Mouse (Mus musculus) hindlimb bud, embryonic 11.5 days (tissue): ENCODE measurements at regions not wholly inside any gene's neighbourhood (a gene's known extent, or its start where the extent isn't known, plus 50 kb on each side); places are given as distances from the start of the nearest gene placed in this dataset.

Experiments
- DNase-seq: peaks from one replicate; pipeline ENCODE4 v3.0.0-alpha.2; 2012; ENCODE audit warnings: low read depth, low spot score; ENCODE audit errors: extremely low spot score

DNA sequence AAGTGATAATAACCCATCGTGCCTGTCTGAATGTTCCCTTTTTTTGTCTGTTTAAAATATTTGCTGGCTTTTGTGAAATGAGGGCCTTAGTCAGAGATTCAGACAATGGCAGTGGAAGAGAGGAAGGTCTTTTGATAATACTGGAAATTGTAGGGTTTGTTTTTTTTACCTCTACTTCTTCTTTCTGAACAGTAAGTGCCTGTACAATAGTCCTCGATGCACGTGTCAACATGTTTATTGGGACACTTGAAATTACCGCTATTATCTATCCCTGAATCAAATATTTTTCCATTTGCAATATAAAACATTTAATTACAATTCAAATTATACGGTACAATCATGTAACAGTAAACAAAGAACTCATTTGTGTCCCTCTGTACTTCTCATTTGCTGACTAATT is 733.5 kb downstream of the Fam19a2 start:
- no peak for DNase-seq

DNA sequence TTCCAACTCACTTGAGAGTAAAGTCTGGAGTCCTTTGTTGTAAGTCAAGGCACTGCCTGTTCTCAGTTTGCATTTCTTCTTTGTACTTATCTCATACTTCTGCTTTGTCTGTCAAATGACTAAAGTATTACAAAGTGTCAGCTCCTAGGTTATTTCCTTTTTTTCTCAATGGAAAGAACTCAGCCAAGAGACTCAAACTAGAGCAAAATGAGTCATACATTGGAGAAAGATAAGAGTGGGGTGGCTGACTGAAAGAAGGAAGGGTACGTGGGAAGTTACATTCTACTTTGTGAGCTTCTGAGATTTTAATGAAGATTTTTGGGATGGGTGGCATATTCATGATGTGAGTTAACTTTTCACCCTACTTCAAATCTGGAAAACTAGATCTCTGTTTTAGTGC is 735.2 kb downstream of the Fam19a2 start:
- DNase-seq = no peak

DNA sequence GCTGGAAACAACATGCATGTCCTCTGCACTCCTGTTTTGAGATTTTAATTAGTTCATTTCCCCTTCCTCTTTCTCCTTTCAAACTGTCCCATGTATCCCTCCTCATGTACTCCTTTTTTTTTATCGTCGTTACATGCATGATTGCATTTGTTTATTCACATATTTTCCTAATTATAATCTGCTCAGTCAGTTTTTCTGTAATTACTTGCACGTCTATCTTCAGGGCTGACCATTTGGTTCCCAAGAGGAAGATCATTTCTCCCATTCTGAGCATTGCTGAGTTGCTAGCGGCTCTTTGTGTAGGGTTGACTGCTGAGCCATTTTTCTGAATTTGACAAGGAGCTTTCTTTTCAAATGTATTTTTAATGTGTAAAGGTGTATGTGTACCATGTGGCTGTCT is 781.2 kb downstream of the Fam19a2 start:
- DNase-seq = no peak

DNA sequence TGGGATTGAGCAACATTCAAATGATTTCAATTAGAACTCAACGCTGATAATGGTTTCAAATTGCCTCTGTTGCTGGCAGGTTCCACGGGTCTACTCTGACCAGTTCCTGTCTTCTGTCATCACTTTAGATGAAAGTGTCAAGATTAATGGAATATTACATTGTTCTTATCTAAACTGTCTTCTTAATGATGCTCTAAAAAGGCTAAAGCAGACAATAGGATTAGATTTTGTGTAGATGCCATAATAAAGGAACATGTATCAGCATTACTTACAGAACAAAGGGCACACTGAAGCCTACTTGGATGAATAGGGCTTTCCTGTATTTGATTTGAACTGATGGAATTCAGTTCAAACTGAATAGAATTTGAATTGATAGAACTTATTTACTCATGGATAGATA is 782.0 kb downstream of the Fam19a2 start:
- DNase-seq = no peak

DNA sequence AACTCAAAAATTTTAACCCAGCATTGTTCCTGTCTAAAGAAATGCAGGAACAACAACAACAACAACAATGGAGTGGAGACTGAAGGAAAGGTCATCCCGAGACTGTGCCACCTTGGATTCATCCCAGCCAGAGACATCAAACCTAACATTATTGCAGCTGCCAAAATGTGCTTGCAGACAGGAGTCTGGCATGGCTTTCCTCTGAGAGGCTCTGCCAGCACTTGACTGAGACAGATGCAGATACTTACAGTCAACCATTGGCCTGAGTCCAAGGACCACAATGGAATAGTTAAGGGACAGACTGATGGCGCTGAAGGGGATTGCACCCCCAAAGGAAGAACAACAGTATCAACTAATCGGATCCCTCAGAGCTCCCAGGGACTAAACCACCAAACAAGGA is 819.0 kb downstream of the Fam19a2 start:
- DNase-seq = no peak

DNA sequence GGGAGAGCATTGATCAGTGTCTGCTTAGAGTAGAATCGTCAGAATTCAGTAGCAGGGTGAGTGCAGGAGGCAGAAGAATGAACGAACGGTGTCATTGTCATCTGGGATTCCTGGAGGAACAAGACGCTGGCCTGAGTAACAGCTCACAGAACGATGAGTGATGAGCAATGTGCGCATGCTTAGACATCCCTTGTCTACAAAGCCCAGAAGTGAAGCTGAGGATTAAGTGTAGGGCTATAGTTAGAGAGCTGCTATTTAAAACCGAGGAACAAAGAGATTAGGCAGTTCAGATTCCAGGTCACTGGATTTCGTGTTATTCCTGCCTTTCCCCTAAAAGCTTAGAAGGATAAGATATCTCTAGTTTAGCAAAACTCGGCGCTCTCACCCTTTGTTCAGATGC is 826.8 kb downstream of the Fam19a2 start:
- DNase-seq = no peak

DNA sequence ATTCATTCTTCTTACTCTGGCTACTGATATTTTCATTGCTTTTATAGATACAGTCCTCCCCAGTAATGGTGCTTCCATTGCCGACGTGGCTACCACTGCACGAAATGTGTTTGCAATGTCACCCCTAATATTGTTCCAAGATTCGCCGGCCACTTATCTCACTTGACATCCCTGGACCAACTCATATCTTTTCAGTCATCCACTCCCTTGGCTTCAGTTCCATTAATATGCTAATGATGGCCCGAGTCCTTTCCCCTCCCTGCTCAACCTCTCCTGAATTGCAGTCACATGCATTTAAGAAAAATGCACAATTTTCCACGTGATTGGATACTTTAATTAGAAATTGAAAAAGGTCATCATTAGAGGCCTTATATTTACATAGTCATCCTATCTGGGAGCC is 827.6 kb downstream of the Fam19a2 start:
- no peak for DNase-seq

DNA sequence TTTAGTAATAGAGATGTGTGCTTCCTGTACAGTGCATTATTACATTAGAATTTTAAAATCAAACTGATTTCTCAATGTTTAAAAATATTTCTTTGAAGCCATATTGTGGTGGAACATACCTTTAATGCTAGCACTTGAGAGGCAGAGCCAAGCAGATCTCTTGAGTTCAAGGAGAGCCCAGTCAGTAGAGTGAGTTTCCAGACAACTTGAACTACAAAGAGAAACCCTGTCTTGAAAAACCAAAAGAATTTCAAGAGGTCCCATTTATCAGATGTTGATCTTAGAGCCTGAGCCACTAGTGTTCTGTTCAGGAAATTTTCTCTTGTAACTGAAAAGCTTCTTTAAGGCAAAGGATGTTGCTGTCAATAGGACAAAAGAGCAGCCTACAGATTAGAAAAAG is 855.8 kb downstream of the Fam19a2 start:
- DNase-seq = no peak

DNA sequence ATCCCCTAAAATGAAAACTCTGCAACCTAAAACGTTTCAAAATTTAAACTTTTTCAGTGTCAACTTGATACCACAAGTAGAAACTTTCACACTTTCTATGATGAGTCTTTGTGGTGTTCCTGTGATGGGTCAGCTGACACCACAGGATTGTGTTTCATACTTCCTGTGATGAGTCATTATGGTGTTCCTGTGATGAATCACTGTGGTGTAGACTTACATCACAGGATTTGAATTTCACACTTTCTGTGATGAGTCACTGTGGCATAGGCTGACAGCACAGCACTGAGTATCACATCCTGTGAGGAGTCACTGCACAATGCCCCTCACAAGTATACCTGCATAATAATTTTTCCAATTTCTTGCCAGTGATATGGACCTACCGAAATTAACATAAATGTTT is 874.7 kb downstream of the Fam19a2 start:
- DNase-seq = no peak

DNA sequence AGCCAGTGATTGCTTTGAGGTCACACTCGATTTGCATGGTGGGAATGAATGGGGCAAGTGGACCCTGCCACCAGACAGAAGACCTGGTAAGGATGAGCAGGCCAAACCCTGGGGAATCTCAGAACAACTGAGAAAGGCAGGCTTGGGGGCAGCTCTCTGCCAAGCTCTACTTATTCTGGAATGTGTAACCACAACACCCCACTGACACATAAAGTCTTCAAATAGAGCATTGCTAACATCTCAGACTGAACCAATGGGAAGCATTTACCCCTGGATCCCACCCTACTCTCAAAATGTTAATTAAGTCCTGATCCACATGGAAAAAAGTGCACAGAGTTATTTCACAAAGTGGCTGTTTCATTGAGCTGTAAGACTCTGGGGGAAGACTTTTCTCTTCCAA is 878.5 kb downstream of the Fam19a2 start:
- DNase-seq = no peak

DNA sequence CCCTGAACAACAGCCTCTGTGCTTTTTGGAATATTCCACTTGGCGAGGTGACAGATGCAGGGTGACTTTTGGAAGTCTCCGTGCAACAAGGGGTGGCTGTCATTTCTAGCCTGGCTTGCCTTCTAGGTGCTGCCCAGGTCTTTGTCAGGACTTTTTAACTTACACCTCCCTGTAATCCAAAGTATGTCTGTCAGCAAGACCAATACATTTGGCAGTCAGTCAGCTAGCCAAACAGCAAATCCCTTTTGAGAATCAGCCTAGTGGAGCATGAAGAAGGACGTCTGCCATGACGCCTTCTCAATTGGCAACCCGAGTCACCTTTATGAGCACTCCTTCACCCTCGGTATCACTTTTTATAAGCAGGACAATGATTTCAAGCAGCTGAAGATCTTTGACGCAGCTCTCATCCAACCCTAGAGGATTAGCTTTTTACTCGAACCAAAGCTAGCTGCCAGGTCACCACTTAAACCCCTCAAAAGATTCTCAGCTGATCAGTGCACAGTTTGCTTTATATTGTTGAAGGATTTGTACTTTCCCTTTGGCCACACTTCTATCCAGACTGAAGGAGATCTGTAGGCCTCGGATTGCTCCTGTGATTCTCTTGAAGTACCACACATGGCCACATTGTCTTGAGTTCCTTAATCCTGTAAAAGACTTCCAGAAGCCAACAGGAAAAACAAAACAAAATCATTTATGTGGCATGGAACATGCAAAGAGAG is 883.1 kb downstream of the Fam19a2 start:
- no peak for DNase-seq

DNA sequence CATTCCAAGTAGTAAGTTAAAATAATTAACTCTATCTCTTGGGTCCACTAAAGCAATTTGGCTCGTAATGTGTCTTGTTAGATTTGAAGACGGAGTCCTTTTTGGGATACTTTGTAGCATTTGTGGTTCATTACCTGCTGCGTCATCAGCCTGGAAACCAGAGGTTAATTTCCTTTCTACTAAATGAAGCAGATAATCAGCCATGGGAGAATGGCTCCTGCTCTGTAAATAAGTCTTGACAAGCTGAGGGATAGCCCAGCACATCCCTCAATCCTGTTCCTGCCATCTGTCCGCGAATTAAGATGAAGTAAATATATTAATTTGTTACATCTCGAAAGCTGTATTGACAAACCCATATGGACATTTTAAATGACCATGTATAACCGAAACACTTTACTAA is 899.6 kb downstream of the Fam19a2 start:
- no peak for DNase-seq

DNA sequence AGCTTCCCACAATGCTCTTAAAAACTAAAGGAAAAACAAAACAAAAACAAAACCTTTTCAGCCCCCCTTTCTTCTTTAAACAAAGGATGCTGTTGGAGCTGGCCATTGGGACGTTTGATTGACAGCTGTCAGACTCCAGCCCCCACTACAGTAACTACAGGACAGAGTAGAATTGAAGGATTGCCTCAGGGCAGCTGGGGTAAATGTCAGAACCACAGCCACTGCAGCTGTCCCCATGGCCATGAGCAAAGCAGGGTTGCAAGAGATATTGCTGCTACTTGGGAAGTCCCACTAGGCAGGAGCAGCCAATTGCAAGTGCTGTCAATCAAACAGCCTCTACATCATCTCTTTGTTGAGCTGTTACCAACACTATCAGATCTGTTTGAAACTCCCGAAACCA is 911.8 kb downstream of the Fam19a2 start:
- DNase-seq = no peak

DNA sequence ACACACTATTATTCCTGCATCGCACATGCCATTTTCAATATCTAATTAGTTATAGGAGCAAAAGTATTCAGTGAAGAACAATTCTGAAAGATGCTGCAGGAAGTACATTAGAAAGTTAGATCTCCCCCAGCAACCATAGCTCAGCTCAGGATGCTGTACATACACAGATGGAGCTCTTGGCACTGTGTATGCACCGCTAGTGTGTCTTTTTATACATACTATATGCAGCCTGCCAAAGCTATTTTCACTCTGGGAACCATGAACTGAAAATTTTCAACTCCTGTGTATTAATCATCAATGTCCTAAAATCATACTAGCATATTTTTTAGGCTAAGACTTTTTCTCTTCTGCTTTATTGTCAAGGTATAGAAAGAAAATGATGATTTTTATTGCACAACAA is 944.5 kb downstream of the Fam19a2 start:
- DNase-seq = no peak

DNA sequence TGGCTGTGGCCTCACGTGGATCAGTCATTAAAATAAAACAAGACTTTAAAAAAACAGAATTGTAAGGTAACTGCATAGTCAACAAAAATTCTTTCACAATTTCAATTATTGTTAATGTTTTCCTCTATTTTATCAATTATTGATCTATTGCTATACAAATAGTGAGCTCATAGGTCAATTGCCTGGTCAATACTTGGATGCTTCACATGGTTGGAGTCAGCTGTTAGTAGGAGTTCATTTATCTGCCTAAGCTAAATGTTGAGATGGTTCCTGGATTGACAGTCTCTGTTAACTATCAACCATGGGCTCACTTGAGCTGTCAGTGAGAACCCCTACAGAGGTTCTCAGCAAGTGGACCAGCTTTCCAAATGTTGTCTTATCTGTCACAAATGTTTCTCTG is 955.7 kb downstream of the Fam19a2 start:
- no peak for DNase-seq

DNA sequence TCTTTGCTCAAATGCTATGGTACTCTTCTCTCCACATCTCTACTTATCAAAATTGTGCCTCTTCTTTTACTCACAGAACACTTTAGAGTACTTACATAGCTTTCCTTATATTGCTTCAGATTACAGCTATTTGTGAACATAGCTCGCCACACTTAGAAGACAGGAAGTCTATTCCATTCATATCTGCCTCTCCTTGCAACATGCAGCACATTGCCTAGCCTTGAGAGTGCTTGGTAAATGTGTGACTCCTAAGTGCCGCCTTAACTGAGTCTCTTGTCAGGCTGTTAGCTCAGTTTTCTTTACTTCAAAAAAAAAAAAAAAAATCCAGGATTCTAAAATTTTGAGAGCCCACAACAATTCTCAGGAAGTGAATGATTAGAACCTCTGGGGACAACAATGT is 958.3 kb downstream of the Fam19a2 start:
- DNase-seq = no peak

DNA sequence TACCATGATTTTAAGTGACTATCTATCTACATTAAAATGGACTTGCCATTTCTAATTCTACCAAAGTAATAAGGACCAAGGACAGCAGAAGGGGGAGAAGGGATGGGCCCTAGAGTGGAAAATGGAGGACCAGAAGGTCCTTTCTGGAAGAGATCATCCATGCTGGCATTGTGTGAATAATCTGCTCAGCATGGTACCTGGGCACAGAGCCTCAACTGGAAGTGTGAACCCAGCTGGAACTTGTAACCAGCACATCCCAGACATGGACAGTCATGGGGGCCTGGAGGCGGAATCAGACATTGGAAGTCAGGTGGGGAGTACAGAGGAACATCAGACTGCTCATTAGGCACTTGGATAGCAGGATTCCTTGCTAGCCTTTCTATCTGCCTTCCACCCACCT is 963.3 kb downstream of the Fam19a2 start:
- no peak for DNase-seq

DNA sequence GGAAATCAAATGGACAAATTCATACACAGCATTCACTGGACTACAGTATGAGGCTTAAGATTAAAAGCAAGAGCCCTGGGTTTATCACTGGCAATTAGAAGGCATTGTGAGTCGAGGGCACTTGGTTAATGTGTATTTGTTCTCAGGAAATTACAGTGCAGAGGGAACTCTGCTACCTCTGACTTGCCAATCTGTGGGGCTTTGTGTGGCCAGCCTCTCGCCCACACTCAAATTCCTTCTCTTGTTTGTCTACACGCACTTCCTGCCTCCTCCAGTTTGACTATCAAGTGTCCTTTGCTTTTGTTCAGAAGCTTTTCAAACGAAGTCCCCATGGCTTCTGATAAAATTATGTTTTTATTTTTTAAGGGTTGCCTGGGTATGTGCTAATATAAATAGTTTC is 985.6 kb downstream of the Fam19a2 start:
- no peak for DNase-seq

DNA sequence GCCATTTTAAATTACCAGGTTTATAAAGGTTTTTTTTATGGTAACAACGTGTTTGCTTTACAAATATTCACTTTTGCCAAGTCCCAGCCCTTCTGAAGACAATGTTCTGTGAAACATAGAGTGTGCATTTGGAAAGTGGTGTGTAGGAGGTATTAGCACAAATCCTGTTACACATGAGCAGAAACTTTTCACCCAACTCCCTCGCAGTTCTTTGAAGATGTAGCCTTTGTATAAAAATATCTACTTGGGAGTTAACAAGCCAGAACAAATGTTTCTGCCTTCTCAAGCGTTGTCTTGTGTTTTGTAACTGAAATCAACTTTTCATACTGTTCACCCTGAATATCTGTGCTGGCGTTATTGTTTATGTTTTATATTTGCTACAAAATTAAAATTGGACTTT is 986.2 kb downstream of the Fam19a2 start:
- no peak for DNase-seq

DNA sequence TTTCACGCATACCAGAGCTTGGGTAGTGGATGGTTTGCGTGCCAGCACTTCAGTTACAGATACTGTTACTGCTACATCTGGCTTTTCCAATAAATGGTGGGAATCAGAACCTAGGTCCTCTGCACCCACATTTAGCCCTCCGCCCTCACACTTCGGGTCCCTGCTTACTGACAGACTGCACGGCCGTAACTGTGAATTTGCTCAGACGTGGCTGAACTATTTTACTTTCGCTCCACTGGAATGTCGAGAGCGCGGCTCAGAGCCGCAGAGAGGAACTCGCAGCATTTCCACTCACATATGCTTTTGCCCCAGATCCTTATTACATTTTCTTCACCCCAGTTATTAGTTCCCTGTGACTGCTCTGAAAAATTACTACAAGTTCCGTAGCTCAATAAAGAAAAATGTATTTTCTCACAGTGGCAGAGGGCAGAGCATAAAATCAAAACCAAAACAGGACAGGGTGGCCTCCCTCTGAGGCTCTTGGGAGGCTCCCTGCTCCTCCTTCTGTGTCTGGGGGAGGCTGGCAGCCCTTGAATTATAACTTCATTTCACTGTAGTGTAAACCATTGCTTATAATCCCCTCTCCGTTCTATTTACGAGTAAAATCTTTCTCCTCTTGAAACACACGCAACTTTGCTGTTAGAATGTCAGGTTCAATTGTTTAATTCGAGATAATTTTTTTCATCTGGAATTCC is 1024.7 kb downstream of the Fam19a2 start:
- DNase-seq = no peak

DNA sequence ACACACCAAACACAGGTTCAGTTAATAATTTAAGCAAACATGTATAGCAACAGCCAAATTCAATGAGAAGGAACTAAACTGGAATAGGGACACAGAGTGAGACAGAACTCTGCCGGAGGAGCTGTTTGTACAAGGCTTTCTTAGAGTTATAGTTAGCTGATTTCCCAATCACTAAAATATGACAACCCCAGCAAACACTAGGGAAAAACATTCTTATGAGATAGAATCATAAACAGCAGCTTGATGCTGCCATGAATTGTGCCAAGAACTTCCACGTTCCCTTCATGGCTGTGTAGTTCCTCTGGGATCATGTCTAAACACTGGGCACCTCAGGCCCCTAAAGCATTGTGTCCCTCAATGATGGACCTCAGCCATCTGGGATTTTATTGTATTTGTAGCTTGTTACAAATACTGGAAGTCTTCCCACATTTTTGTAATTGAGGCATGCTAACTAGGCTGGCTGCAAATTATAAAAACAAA is 1033.4 kb downstream of the Fam19a2 start:
- no peak for DNase-seq

DNA sequence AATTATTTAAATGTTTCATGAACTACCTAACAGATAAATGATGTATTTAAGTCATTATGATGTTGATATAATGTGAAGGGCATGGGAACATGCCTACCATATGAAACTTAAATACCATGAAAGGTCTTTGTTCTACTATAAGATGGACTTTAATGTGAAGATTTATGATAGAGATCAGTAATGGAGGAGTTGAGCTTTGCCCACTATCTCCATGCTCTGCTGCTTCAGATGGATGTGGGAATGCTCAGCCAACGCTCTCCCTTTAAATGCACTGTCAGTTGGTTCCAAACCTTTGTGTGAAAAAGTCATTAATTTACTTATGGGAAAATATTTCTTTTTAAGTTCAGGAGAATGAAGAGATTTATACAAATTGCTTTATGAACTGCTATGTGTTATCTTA is 1040.9 kb downstream of the Fam19a2 start:
- no peak for DNase-seq

DNA sequence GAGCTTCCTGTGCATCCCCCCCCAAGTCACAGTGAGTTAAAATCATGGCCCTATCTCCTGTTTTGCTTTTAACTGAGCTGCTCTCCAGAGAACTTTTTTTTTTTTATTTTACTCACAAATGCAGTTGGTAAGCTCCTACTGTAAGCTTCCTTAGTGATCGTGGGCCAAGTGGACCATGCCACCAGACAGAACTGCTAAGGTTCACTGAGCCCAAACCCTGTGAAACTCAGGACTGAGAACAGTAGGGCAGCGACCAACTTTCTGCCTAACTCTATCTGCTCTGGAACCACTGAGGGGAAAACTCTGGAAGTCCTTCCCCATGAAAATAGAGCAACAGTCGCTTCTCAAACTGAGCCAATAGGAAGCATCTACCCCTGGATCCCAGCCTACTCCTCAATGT is 1041.8 kb downstream of the Fam19a2 start:
- DNase-seq = no peak
